Mouse (Mus musculus): ENCODE results near the gene Dmrta2.

Gene Dmrta2

GRCm38 (mm10) chr4:109977148-109978067 is at the start of gene Dmrta2:
Gene Dmrta2, plus strand, starts transcription at chr4:109978053.
- DNase-seq (ENCODE audit: low spot score in 2 of 2), result no peak

GRCm38 (mm10) chr4:109929058-109929457 is 48.8 kb upstream of the Dmrta2 start:
- no peak for DNase-seq (ENCODE audit: low spot score in 2 of 2)

GRCm38 (mm10) chr4:109930445-109930844 is 47.4 kb upstream of the Dmrta2 start:
- no peak for DNase-seq (ENCODE audit: low spot score in 2 of 2)

- no peak for DNase-seq (ENCODE audit: low spot score in 2 of 2)
Observed at GRCm38 (mm10) chr4:109930935-109931334, 46.9 kb upstream of the Dmrta2 start.

GRCm38 (mm10) chr4:109936557-109936956 is 41.3 kb upstream of the Dmrta2 start:
- no peak for DNase-seq (ENCODE audit: low spot score in 2 of 2)

- DNase-seq (ENCODE audit: low spot score in 2 of 2), result no peak
Observed at GRCm38 (mm10) chr4:109939291-109939690, 38.6 kb upstream of the Dmrta2 start.

GRCm38 (mm10) chr4:109945554-109945953 is 32.3 kb upstream of the Dmrta2 start:
- DNase-seq (ENCODE audit: low spot score in 2 of 2), result no peak

GRCm38 (mm10) chr4:109949307-109949706 is 28.5 kb upstream of the Dmrta2 start:
- no peak for DNase-seq (ENCODE audit: low spot score in 2 of 2)

GRCm38 (mm10) chr4:109953509-109953908 is 24.3 kb upstream of the Dmrta2 start:
- no peak for DNase-seq (ENCODE audit: low spot score in 2 of 2)

- DNase-seq (ENCODE audit: low spot score in 2 of 2), result no peak
Observed at GRCm38 (mm10) chr4:109960201-109960935, 17.5 kb upstream of the Dmrta2 start.

- DNase-seq (ENCODE audit: low spot score in 2 of 2), result no peak
Observed at GRCm38 (mm10) chr4:109963570-109964279, 14.1 kb upstream of the Dmrta2 start.

- no peak for DNase-seq (ENCODE audit: low spot score in 2 of 2)
Observed at GRCm38 (mm10) chr4:109969561-109969960, 8.3 kb upstream of the Dmrta2 start.

GRCm38 (mm10) chr4:109973991-109974654 is 3.7 kb upstream of the Dmrta2 start:
- no peak for DNase-seq (ENCODE audit: low spot score in 2 of 2)

- no peak for DNase-seq (ENCODE audit: low spot score in 2 of 2)
Observed at GRCm38 (mm10) chr4:109974655-109975380, 3.0 kb upstream of the Dmrta2 start.

GRCm38 (mm10) chr4:109975381-109976240 is 2.2 kb upstream of the Dmrta2 start:
- DNase-seq (ENCODE audit: low spot score in 2 of 2), result no peak

GRCm38 (mm10) chr4:109976273-109977147 is 1.3 kb upstream of the Dmrta2 start:
- no peak for DNase-seq (ENCODE audit: low spot score in 2 of 2)

GRCm38 (mm10) chr4:109978068-109978857 is 410 bp downstream of the Dmrta2 start:
- no peak for DNase-seq (ENCODE audit: low spot score in 2 of 2)

GRCm38 (mm10) chr4:109978858-109979340 is 1.0 kb downstream of the Dmrta2 start:
- no peak for DNase-seq (ENCODE audit: low spot score in 2 of 2)

Data from natural killer cell, adult 2 months (primary cell).